Mouse (Mus musculus): ENCODE measurements around the gene Fam198b. TPM values are rescaled to one million over a fixed set of nuclear protein-coding genes. Genes with fewer than 3 reads are reported as not detected.

Gene Fam198b
- total RNA-seq (2023): not detected

GRCm38 (mm10) chr3:79884305-79884704 is at the start of gene Fam198b:
TSS of gene Fam198b (plus strand) at chr3:79884533.

GRCm38 (mm10) chr3:79852654-79853166 is 31.6 kb upstream of the Fam198b start, which contains the start of gene Tmem144:
TSS of gene Tmem144 (minus strand) at chr3:79852773.

Other genes starting within 250 kb of the Fam198b start
- not detected for gene Rxfp1, start 146.7 kb upstream of the Fam198b start, total RNA-seq (2023)
- 1.9 TPM for gene Tmem144, start 31.8 kb upstream of the Fam198b start, total RNA-seq (2023)